Mouse (Mus musculus) neural tube, embryonic 15.5 days (tissue): ENCODE results near the gene Slc38a9. TPM values are rescaled to one million over a fixed set of nuclear protein-coding genes. Genes with fewer than 3 reads are reported as not detected.

Experiments used
- ATAC-seq: fragments of 200-750 bp; cut with Nextera tagmentation; 2 replicates; pipeline ENCODE4 v1.8.0; 2017; ENCODE audit warnings: mild to moderate bottlenecking, moderate TSS enrichment, moderate library complexity; ENCODE audit not compliant: low FRiP score
- H3K27ac ChIP-seq: fragments of 300-500 bp; sonication (generic); replicated peaks from 2 replicates; pipeline ENCODE4 v1.5.1; 2015; ENCODE audit warnings: mild to moderate bottlenecking, inconsistent platforms
- H3K27me3 ChIP-seq: fragments of 300-500 bp; sonication (generic); replicated peaks from 2 replicates; pipeline ENCODE4 v1.6.1; 2015; ENCODE audit warnings: inconsistent platforms
- H3K36me3 ChIP-seq: fragments of 300-500 bp; sonication (generic); 2 replicates; pipeline ENCODE4 v1.6.1; 2015; ENCODE audit warnings: inconsistent platforms
- H3K4me1 ChIP-seq: fragments of 300-500 bp; sonication (generic); 2 replicates; pipeline ENCODE4 v1.6.1; 2015; ENCODE audit warnings: inconsistent platforms
- H3K4me2 ChIP-seq: fragments of 300-500 bp; sonication (generic); 2 replicates; pipeline ENCODE4 v1.6.1; 2015; ENCODE audit warnings: inconsistent platforms, mild to moderate bottlenecking, moderate library complexity
- H3K4me3 ChIP-seq: fragments of 300-500 bp; sonication (generic); replicated peaks from 2 replicates; pipeline ENCODE4 v1.5.1; 2015; ENCODE audit warnings: mild to moderate bottlenecking, inconsistent platforms
- H3K9ac ChIP-seq: fragments of 300-500 bp; sonication (generic); replicated peaks from 2 replicates; pipeline ENCODE4 v1.6.1; 2015; ENCODE audit warnings: mild to moderate bottlenecking, inconsistent platforms
- H3K9me3 ChIP-seq: fragments of 300-500 bp; sonication (generic); replicated peaks from 2 replicates; pipeline ENCODE4 v1.6.1; 2016; ENCODE audit warnings: inconsistent platforms
- WGBS: fragments of 180-500 bp; shearing (Covaris S2); methylation state at CpG from one replicate; pipeline ENCODE4 v1.1.7; 2015; ENCODE audit warnings: mixed read lengths; 5-methylcytosine and 5-hydroxymethylcytosine counted together
- polyA plus RNA-seq: library from polyadenylated mRNA; unstranded; fragments of >200 nt; fragmentation: Nextera tagmentation; extraction: Ambion mirVana; gene quantifications from 2 replicates; pipeline ENCODE4 v1.2.1, GENCODE M21; 2015

Gene Slc38a9
- polyA plus RNA-seq: 22.6 and 25.1 TPM in 2 replicates

DNA sequence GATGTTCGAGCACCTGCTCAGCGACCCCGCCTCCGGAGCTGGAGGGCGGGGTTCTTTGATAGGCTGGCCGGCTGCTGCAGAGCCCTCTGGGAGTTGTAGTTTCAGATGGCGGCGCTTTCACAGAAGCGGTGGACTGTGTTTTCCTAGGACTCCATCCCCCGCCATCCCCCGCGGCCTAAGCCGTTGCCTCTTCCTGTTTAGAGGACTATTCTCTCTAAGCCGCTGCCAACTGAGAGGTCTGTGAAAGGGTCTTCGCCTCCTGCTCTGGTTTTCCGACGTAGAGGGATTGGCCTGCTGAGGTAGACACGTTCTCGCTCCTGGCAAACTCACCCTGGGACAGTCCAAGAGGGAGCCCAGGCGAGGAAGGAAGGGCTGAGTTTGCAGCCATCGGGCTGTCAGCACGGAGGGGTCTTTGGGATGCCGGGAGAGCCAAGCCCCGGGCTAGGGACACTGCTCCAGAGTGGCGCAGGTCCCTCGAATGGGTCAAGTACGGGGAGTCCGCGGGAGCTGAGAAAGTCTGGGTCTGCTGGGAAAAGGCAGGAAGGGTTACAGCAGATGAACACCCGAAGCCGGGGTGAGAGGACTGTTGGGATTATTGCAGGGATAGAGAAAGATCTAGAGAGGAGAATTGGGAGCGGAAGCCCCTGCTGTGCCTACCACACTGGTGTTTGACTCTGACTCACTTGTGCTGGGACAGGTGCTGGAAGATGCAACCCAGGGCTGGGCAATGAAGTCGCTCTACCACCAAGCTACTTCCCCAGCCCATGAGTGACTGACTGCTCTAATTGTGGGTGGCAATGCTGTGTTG lies at the start of gene Slc38a9:
Slc38a9 (plus strand) TSS at position 178 of the 808 bp plus-strand sequence.
- WGBS: under 1% methylated on average over 33 of the region's 33 CpGs

DNA sequence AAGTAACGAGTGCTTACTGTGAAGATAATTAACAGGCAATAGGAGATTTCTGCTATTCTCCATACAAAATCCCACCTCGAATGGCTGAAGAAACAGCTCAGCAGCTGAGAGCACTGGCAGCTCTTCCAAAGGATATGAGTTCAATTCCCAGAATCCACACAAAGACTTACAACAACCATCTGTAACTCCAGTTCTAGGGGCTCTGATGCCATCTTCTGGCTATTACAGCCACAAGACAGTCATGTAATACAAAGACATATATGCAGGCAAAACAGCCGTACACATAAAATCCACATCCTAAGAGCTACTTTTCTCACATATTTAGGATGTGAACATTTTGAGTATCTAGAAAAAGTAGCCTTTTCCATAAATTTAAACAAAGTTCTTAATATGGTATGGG lies 39.0 kb upstream of the Slc38a9 start:
- no peaks in the 10 kb centered on the region for H3K36me3 ChIP-seq
- no peak for ATAC-seq

More for the DNA sequence above, at the start of gene Slc38a9:
- peak; percentile 99 for ATAC-seq
- Histone ChIP-seq H3K27ac (peak within 1 kb of the TSS; percentile 85), H3K9me3 (no peaks in the 10 kb centered on the region), H3K27me3 (no peaks in the 10 kb centered on the region), H3K9ac (peak within 1 kb of the TSS; percentile 69), H3K4me1 (peaks cover 7% of the 10 kb centered on the region), H3K4me2 (peak within 1 kb of the TSS; percentile 80), H3K36me3 (no peaks in the 10 kb centered on the region), H3K4me3 (peak within 1 kb of the TSS; percentile 72)

DNA sequence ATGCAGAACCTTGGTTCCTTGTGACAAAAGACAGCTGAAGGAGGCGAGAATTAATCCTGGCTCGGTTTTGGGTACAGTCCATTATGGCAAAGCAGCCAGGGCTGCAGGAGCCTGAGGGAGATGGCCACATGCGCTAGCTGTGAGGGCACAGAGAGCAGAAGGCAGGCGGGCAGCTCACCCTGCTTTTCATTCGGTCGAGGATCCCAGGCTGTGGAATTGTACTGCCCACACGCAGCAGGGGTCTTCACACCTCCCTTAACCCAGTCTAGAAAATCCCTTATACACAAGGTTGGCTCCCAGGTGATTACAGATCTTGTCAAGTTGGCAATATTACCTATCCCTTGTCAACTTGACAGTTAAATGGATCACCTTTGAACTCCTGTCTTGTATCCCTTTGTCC lies 36.9 kb upstream of the Slc38a9 start:
- H3K27ac ChIP-seq: no peak overlapping the region
- H3K27me3 ChIP-seq: no peaks in the 10 kb centered on the region
- H3K4me3 ChIP-seq: no peak overlapping the region
- H3K36me3 ChIP-seq: no peaks in the 10 kb centered on the region
- no peaks in the 10 kb centered on the region for H3K4me1 ChIP-seq
- H3K4me2 ChIP-seq: no peak overlapping the region
- 57% methylated on average over 7 of the region's 7 CpGs for WGBS
- ATAC-seq: no peak
- H3K9me3 ChIP-seq: no peaks in the 10 kb centered on the region
- no peak overlapping the region for H3K9ac ChIP-seq

More for the DNA sequence above, 39.0 kb upstream of the Slc38a9 start:
- Histone ChIP-seq H3K9ac (no peak overlapping the region), H3K27ac (no peak overlapping the region), H3K4me1 (no peaks in the 10 kb centered on the region), H3K27me3 (no peaks in the 10 kb centered on the region), H3K4me3 (no peak overlapping the region), H3K4me2 (no peak overlapping the region), H3K9me3 (no peaks in the 10 kb centered on the region)
- WGBS: 70% methylated on average over 3 of the region's 3 CpGs

DNA sequence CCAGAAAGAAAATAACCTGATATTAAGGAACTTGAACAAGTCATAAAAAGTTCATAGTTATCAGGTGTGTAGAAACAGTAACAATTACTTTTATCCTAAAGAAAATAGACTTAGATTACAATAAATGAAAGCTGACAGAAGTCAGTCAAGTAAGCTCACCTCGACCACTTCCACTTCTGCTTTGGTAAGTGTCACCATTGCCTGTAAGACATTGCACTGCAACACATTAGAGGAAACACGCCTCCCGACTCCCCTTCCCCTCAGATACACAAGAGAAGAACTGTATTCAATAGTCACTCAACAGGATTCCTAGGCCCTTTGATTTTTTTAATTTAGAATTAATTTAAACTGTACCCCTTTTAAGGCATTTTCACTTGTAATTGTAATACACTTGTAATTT lies 35.9 kb upstream of the Slc38a9 start:
- Histone ChIP-seq H3K9ac (no peak overlapping the region), H3K27ac (no peak overlapping the region), H3K4me2 (no peak overlapping the region), H3K9me3 (no peaks in the 10 kb centered on the region), H3K36me3 (no peaks in the 10 kb centered on the region), H3K4me3 (no peak overlapping the region), H3K27me3 (no peaks in the 10 kb centered on the region), H3K4me1 (no peaks in the 10 kb centered on the region)
- WGBS: 91% methylated on average over 3 of the region's 3 CpGs
- no peak for ATAC-seq

GRCm38 (mm10) chr13:112625566-112625965 lies 35.0 kb upstream of the Slc38a9 start:
- Histone ChIP-seq H3K27ac (no peak overlapping the region), H3K36me3 (no peaks in the 10 kb centered on the region), H3K27me3 (no peaks in the 10 kb centered on the region), H3K9me3 (no peaks in the 10 kb centered on the region), H3K4me3 (no peak overlapping the region), H3K4me1 (no peaks in the 10 kb centered on the region), H3K9ac (no peak overlapping the region), H3K4me2 (no peak overlapping the region)
- no peak for ATAC-seq

DNA sequence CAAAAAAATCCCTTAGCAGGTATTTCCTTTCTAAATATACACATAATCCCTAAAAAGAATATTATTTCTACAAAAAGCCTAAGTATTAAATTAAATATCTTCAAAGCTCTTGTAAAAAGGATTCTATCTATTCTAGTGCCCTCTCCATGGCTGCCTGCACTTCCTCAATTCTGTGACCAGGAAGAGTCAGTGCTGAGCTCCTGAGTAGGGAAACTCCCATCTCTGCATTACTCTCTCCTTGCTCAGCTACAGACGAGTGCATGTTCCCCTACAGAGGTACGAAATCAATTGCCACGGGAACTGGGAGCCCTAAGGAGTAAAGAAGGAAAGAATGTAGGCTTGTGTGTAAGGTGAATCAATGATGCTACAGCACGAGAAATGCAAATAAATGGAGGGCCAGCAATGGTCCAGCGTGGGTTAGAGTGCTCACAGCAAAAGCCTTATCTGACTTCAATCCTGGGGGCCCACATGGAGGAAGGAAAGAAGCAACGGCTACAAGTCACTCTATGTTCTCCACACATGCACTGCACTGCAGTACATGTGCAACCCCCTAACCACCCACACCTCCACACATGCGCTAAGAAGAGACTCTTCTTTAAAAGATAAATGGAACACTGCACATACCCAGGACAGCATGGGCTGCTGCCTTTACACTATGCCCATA lies 25.2 kb upstream of the Slc38a9 start:
- Histone ChIP-seq H3K27ac (no peak overlapping the region), H3K4me3 (no peak overlapping the region), H3K4me1 (no peaks in the 10 kb centered on the region), H3K36me3 (no peaks in the 10 kb centered on the region), H3K27me3 (no peaks in the 10 kb centered on the region), H3K9ac (no peak overlapping the region), H3K4me2 (no peak overlapping the region), H3K9me3 (no peaks in the 10 kb centered on the region)
- ATAC-seq: no peak
- 60% methylated on average over 7 of the region's 7 CpGs for WGBS

GRCm38 (mm10) chr13:112636498-112636897 lies 24.1 kb upstream of the Slc38a9 start:
- Histone ChIP-seq H3K36me3 (no peaks in the 10 kb centered on the region), H3K9me3 (no peaks in the 10 kb centered on the region), H3K27me3 (no peaks in the 10 kb centered on the region), H3K4me3 (no peak overlapping the region), H3K4me2 (no peak overlapping the region), H3K27ac (no peak overlapping the region), H3K4me1 (no peaks in the 10 kb centered on the region), H3K9ac (no peak overlapping the region)
- WGBS: 44% methylated on average over 3 of the region's 3 CpGs
- no peak for ATAC-seq

DNA sequence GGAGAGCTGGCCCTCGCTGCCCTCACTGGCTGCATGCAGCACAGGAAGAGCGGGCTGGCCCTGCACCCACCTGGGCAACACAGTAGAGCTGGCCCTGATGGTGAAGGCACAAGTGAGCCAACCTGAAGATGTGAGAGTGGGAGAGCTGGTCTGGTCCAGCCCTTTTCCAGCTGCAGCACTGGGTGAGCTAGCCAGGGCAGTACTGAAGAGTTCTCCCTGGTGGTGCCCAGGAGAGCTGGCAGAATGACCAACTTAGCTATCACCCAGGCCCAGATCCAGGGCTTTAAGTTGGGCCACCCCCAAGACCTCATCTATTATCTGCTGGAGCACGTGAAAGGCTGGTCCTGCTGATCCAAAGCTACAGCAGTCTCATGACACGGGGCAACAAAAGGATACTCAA lies 21.4 kb upstream of the Slc38a9 start:
- no peak overlapping the region for H3K4me2 ChIP-seq
- no peaks in the 10 kb centered on the region for H3K4me1 ChIP-seq
- H3K9ac ChIP-seq: no peak overlapping the region
- ATAC-seq: no peak
- H3K27ac ChIP-seq: no peak overlapping the region
- H3K27me3 ChIP-seq: no peaks in the 10 kb centered on the region
- H3K4me3 ChIP-seq: no peak overlapping the region
- WGBS: 72% methylated on average over 4 of the region's 4 CpGs
- no peaks in the 10 kb centered on the region for H3K36me3 ChIP-seq
- no peaks in the 10 kb centered on the region for H3K9me3 ChIP-seq

- WGBS: 91% methylated on average over 3 of the region's 3 CpGs
- Histone ChIP-seq H3K27ac (no peak overlapping the region), H3K4me2 (no peak overlapping the region), H3K4me3 (no peak overlapping the region), H3K9ac (no peak overlapping the region), H3K27me3 (no peaks in the 10 kb centered on the region), H3K9me3 (no peaks in the 10 kb centered on the region), H3K4me1 (no peaks in the 10 kb centered on the region), H3K36me3 (no peaks in the 10 kb centered on the region)
- no peak for ATAC-seq
Observed at GRCm38 (mm10) chr13:112642897-112643296, 17.7 kb upstream of the Slc38a9 start.

DNA sequence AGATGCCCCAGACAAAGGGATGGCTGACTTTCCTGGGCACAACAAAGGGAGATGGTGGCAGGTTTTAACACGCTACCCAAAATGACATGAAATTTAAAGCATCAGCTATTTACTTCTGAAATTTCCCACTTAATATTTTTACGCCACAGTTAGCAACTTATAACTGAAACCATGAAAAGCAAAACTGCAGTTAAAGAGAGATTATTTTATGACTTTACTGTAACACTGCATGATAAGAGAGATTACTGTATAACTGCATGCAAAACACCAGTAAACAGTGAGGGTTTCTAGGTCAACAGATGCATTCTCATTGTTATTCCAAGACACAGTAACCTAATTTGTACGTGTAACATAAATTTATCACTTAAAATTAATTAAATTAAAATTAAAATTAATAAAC lies 15.6 kb upstream of the Slc38a9 start:
- H3K4me3 ChIP-seq: no peak overlapping the region
- no peaks in the 10 kb centered on the region for H3K9me3 ChIP-seq
- H3K4me2 ChIP-seq: no peak overlapping the region
- WGBS: 86% methylated on average over 3 of the region's 3 CpGs
- H3K27ac ChIP-seq: no peak overlapping the region
- no peak for ATAC-seq
- H3K27me3 ChIP-seq: no peaks in the 10 kb centered on the region
- H3K9ac ChIP-seq: no peak overlapping the region
- H3K36me3 ChIP-seq: no peaks in the 10 kb centered on the region
- H3K4me1 ChIP-seq: no peaks in the 10 kb centered on the region

GRCm38 (mm10) chr13:112645529-112646186 lies 14.9 kb upstream of the Slc38a9 start:
- Histone ChIP-seq H3K9ac (no peak overlapping the region), H3K9me3 (no peaks in the 10 kb centered on the region), H3K27me3 (no peaks in the 10 kb centered on the region), H3K4me1 (no peaks in the 10 kb centered on the region), H3K27ac (no peak overlapping the region), H3K36me3 (no peaks in the 10 kb centered on the region), H3K4me2 (no peak overlapping the region), H3K4me3 (no peak overlapping the region)
- no peak for ATAC-seq
- 98% methylated on average over 1 of the region's 1 CpGs for WGBS

GRCm38 (mm10) chr13:112651183-112651582 lies 9.4 kb upstream of the Slc38a9 start:
- ATAC-seq: no peak
- Histone ChIP-seq H3K27me3 (no peaks in the 10 kb centered on the region), H3K9ac (no peak overlapping the region), H3K4me1 (no peaks in the 10 kb centered on the region), H3K9me3 (0 out of 2 replicates have a peak, but pooled peaks cover 9% of the 10 kb centered on the region), H3K27ac (no peak overlapping the region), H3K4me2 (no peak overlapping the region), H3K4me3 (no peak overlapping the region), H3K36me3 (no peaks in the 10 kb centered on the region)
- 84% methylated on average over 3 of the region's 3 CpGs for WGBS
